Mouse (Mus musculus) adrenal gland, adult 8-10 months (tissue): Measurements from ENCODE around the gene Gm3138. TPM values are rescaled to one million over a fixed set of nuclear protein-coding genes. Genes with fewer than 3 reads are reported as not detected.
"Not testable (repeated sequence)": the region's sequence is repeated elsewhere in the genome, so short reads cannot be mapped to it uniquely, and the experiment has no call there.

Experiments used
- DNase-seq: peaks from one replicate; pipeline ENCODE4 v3.0.0; 2022
- total RNA-seq, 4 experiments: library from RNA; stranded (reverse); gene quantifications; 2 replicates each; pipeline ENCODE4 v1.2.4; 2022

The Gm3138 gene
- total RNA-seq: not detected

GRCm38 (mm10) chr14:4249331-4249730 lies at the start of gene Gm3138:
TSS of gene Gm3138 (plus strand) at chr14:4249631.
- DNase-seq: not testable (repeated sequence)

- not testable (repeated sequence) for DNase-seq
Measured at GRCm38 (mm10) chr14:4269238-4269950, 20.0 kb downstream of the Gm3138 start.

GRCm38 (mm10) chr14:4279828-4280227 lies 30.4 kb downstream of the Gm3138 start:
- DNase-seq: not testable (repeated sequence)

Other genes starting within 250 kb of the Gm3138 start
- gene Gm5796, start 225.7 kb upstream of the Gm3138 start, total RNA-seq: under 1 TPM in 2 of 4 experiments, not detected in 2; 0.34 to 0.48 TPM
- gene Gm3115, start 165.5 kb upstream of the Gm3138 start, total RNA-seq: not detected
- under 1 TPM in 2 of 4 experiments, not detected in 2; 0.31 to 0.37 TPM for gene Gm8108, start 139.1 kb upstream of the Gm3138 start, total RNA-seq
- not detected for gene Gm3127, start 84.6 kb upstream of the Gm3138 start, total RNA-seq
- gene Gm2974, start 67.1 kb upstream of the Gm3138 start, total RNA-seq: not detected
- not detected for gene Gm3149, start 67.7 kb downstream of the Gm3138 start, total RNA-seq
- under 1 TPM in 1 of 4 experiments, not detected in 3; 0.30 TPM for gene 2610042L04Rik, start 85.1 kb downstream of the Gm3138 start, total RNA-seq
- gene Gm3159, start 147.9 kb downstream of the Gm3138 start, total RNA-seq: not detected
- gene Gm3164, start 165.8 kb downstream of the Gm3138 start, total RNA-seq: under 1 TPM in 1 of 4 experiments, not detected in 3; 0.31 TPM
- gene Gm3173, start 181.4 kb downstream of the Gm3138 start, total RNA-seq: 1 to 10 TPM in 1 of 4 experiments, not detected in 3; 1.1 TPM
- gene Gm3182, start 232.1 kb downstream of the Gm3138 start, total RNA-seq: not detected